Mouse (Mus musculus): ENCODE measurements around the gene Tbc1d5.

Tbc1d5 gene

GRCm38 (mm10) chr17:50872600-50872999, 306.6 kb downstream of the Tbc1d5 start:
- DNase-seq: no peak

GRCm38 (mm10) chr17:50867297-50867696, 311.9 kb downstream of the Tbc1d5 start:
- no peak for DNase-seq

GRCm38 (mm10) chr17:50864781-50865180, 314.4 kb downstream of the Tbc1d5 start:
- no peak for DNase-seq

- peak; percentile 2 for DNase-seq
These were observed 325.9 kb downstream of the Tbc1d5 start for GRCm38 (mm10) chr17:50853220-50853619.

- no peak for DNase-seq
These were observed 327.8 kb downstream of the Tbc1d5 start for GRCm38 (mm10) chr17:50851382-50851781.

- DNase-seq: peak; percentile 5
These were observed 365.1 kb downstream of the Tbc1d5 start for GRCm38 (mm10) chr17:50814089-50814488.

- DNase-seq: no peak
These were observed 365.6 kb downstream of the Tbc1d5 start for GRCm38 (mm10) chr17:50813580-50813979.

- no peak for DNase-seq
These were observed 373.5 kb downstream of the Tbc1d5 start for GRCm38 (mm10) chr17:50805631-50806030.

- DNase-seq: no peak
These were observed 375.9 kb downstream of the Tbc1d5 start for GRCm38 (mm10) chr17:50803234-50803633.

GRCm38 (mm10) chr17:50802380-50802779, 376.8 kb downstream of the Tbc1d5 start:
- no peak for DNase-seq

- peak; percentile 66 for DNase-seq
These were observed 383.6 kb downstream of the Tbc1d5 start for GRCm38 (mm10) chr17:50795445-50796095.

GRCm38 (mm10) chr17:50791671-50792070, 387.5 kb downstream of the Tbc1d5 start:
- DNase-seq: no peak

- no peak for DNase-seq
These were observed 390.3 kb downstream of the Tbc1d5 start for GRCm38 (mm10) chr17:50788835-50789234.

- DNase-seq: no peak
These were observed 403.9 kb downstream of the Tbc1d5 start for GRCm38 (mm10) chr17:50775247-50775646.

- no peak for DNase-seq
These were observed 414.8 kb downstream of the Tbc1d5 start for GRCm38 (mm10) chr17:50764387-50764786.

- peak; percentile 13 for DNase-seq
These were observed 415.7 kb downstream of the Tbc1d5 start for GRCm38 (mm10) chr17:50763407-50763806.

GRCm38 (mm10) chr17:50762231-50762630, 416.9 kb downstream of the Tbc1d5 start:
- DNase-seq: no peak

GRCm38 (mm10) chr17:50761082-50761481, 418.1 kb downstream of the Tbc1d5 start:
- no peak for DNase-seq

- peak; percentile 17 for DNase-seq
These were observed 425.6 kb downstream of the Tbc1d5 start for GRCm38 (mm10) chr17:50753356-50754138.

- no peak for DNase-seq
These were observed 426.4 kb downstream of the Tbc1d5 start for GRCm38 (mm10) chr17:50752753-50753152.

GRCm38 (mm10) chr17:50751911-50752310, 427.2 kb downstream of the Tbc1d5 start:
- DNase-seq: no peak

GRCm38 (mm10) chr17:50750874-50751273, 428.3 kb downstream of the Tbc1d5 start:
- DNase-seq: no peak

- no peak for DNase-seq
These were observed 437.8 kb downstream of the Tbc1d5 start for GRCm38 (mm10) chr17:50741386-50741785.

- no peak for DNase-seq
These were observed 438.3 kb downstream of the Tbc1d5 start for GRCm38 (mm10) chr17:50740804-50741203.
